Mouse (Mus musculus) CD4-positive helper T cell, adult 2 months (primary cell): ENCODE data around the gene Zfp704.

ENCODE experiments used
- DNase-seq: peaks from one replicate; pipeline ENCODE4 v3.0.0-alpha.2; 2012; ENCODE audit warnings: low read depth, missing footprints, low spot score

The Zfp704 gene

DNA sequence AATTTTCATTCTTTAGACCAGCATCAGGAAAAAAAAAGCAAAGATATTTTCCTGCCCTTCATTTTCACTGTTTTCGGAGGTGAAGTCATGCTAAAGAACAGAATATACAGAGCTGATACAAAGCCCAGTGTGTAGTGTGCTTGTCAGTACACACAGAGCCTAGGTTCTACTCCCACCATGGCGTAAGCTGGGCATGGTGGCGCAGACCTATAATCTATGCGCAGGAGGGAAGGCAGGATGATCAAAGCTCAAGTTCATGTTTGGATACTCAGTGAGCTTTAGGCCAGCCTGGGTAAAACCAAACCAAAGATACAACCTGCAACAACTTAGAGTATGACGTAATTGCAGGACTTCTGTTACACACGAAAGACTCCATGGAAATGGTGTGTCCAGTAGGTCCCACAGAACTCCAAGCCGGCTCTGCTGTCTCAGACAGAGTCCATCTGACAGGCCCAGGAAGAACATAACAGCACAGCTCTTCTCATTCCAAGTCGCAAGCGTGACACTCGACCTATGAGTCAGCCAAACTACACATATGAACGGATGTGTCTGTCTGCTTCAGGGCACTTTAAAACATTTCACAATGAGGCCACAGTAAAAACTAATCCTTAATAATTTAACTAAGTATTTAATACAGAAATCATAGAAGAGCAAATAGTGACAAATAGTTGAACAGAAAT lies 47.1 kb downstream of the Zfp704 start:
- no peak for DNase-seq

DNA sequence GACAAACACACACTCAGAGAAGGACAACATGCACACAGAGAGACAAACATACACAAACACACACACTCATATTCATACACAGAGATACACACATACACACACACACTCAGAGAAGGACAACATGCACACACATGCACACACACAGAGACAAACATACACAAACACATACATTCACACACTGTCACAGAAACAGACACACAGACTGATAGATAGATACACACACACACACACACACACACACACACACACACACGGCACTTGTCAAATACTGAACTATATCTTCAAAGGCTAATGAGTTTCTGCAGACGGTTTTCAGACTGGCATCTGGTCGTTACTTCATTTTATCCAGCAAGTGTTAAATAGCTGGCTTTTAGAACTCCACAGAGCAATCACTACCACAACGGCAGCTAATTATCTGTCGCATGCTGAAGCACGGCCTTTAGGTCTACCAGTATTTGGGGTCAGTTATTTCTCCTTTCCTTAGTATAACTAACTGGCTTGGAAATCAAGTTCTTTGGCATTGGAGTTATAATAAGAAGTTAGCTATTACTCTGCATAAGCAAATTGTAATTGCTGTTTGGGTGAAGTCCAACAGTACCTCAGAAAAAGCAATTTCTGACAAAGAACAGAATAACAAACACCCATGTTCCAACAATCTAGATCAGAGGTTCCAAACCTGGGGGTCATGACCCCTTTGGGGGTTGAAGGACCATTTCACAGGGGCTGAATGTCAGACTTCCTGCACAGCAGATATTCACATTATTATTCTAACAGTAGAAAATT lies 51.9 kb downstream of the Zfp704 start:
- DNase-seq: no peak

DNA sequence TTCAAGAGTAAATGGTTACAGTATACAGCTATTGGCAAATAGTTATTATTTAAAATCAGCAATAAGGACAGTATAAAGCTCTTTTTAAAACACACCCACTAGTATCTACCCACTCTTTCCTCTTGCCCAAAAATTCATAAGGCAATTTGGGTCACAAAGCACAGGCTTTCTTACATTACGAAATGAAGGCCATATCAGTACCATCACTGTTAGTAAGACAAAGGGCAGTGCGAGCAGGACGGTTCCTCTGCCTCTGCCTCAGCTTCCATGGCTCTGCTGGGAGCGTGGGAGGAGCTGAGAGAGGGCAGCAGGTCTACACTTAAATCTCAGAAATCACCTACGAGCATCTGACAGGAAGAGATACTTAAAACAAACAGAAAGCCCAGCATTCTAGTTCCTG lies 53.7 kb downstream of the Zfp704 start:
- DNase-seq: no peak

GRCm38 (mm10) chr3:9554916-9555315 lies 55.0 kb downstream of the Zfp704 start:
- no peak for DNase-seq

GRCm38 (mm10) chr3:9552332-9552731 lies 57.6 kb downstream of the Zfp704 start:
- no peak for DNase-seq

GRCm38 (mm10) chr3:9550930-9551329 lies 59.0 kb downstream of the Zfp704 start:
- no peak for DNase-seq

GRCm38 (mm10) chr3:9549815-9550214 lies 60.1 kb downstream of the Zfp704 start:
- DNase-seq: peak; percentile 45

DNA sequence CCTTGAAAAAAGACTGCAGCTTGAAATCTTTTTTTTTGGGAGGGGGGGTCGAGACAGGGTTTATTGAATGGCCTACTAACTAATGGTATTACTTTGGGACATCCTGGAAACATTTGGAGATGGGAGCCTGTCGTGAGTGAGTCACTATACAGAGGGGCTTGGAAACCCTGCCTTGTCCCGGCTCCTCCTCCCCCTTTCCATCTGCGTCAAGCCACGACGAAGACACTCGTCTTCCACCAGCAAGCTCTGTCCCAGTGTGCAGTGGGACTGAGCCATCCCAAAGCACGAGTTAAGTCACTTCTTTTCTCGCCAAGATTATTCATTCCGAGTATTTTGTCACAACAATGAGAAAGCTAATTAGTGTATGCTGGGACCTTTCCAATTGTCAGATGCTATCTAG lies 61.7 kb downstream of the Zfp704 start:
- no peak for DNase-seq

DNA sequence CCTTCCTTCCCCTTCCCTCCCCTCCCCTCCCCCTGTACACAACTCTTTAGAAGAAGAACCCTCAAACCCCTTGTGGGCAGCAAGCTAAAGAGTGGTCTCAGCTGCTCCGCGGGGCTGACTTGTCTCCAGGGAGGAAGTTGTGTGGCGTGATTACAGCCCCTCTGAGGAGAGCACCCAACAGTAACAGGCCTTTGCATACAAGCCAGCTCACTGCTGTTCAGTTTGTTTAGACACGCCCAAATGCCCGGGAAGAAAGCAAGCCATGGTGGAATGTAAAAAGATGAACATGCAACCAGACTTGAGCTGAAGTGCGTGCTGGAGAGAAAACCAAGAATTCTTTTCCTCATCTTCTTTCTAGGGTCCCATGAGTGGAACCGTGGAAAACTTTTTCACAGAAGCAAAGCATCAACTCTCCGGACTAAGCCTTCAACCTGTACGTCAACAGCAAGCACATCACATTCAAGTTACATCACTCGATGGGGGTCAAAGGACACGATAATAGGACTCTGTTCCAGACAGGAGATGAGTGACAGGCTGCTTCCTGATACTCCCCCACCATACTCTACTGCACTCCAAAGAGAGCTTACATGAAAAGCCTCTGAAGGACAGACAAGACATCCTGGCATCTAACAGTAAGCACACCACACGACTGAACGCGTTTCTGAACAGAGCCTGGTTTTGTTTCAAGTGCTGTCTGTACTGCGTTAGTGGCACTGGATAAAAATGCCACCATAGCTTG lies 62.8 kb downstream of the Zfp704 start:
- DNase-seq: peak; percentile 39

DNA sequence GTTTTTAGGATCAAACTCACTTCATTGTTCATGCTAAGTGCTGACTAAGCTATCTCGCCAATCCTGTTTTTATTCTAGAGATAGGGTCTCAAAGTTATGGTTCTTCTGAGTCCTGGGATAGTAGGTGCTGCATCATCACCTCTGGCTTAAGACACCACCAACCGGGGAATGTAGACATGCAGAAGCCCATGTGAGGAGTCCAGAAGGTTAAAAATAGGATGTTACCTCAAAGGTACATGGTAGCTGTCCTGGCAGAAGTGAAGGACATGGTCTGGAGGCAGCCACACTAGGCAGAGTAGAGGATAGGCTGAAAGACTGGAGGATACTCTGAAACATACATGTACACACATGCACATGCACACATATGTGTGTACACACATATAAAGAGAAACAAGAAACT lies 65.5 kb downstream of the Zfp704 start:
- no peak for DNase-seq

DNA sequence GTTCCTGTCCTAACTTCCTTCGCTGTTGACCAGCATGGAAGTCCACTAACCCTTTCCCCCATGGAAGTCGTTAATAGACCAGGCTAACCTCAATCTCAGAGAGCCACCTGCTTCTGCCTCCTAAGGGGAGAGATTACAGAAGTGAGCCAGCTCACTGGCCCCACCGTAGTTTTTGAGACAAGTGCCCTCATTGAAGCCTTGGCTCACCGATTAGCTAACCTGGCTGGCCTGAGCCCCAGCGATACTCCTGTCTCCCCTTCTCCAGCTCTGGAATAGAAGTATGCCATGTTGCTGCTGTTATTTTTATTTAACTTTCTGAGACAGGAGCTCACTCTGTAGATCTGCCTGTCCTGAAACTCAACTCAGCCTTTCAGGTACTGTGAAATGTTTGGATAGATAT lies 66.0 kb downstream of the Zfp704 start:
- DNase-seq: no peak

GRCm38 (mm10) chr3:9543463-9543862 lies 66.4 kb downstream of the Zfp704 start:
- DNase-seq: no peak

GRCm38 (mm10) chr3:9541561-9541960 lies 68.3 kb downstream of the Zfp704 start:
- no peak for DNase-seq

- DNase-seq: no peak
Measured at GRCm38 (mm10) chr3:9538510-9538909, 71.4 kb downstream of the Zfp704 start.

DNA sequence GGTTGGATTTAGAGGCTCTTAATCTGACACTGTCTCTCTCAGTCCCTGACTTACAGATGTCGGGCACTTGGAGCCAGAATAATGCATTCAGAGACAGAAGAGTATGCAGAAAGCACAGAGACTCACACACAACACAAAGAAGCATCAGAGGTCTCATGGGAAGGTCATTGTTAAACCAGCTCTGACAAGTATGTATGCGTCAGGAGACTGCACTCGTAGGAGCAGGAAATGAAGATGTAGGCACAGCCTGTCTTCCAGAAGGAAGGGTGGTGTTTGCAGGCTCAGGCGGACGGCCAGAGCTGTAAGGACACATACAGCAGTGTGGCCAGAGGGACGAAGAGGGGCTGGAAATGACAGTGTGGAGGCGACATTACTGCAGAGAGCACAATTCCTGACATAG lies 72.0 kb downstream of the Zfp704 start:
- DNase-seq: no peak

GRCm38 (mm10) chr3:9530097-9530780 lies 79.6 kb downstream of the Zfp704 start:
- no peak for DNase-seq

DNA sequence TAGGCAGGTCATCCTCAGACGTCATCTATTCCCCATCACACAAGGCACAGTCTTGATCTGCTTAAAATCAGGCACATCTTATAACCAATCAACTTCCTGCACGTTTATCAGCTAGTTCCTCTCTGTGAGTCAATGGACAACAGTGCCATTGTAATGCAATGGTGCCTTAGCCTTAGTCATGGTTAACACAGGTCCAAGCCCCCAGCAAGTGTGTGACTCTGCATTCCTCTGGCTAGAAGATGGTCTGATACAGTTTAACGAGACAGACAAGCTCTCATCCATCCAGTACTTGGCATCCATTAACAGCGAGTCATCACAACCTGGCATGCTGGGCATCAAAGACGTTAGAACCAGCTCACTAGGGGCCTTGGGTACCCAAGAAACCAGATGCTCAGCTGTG lies 85.5 kb downstream of the Zfp704 start:
- no peak for DNase-seq

GRCm38 (mm10) chr3:9523081-9523932 lies 86.6 kb downstream of the Zfp704 start:
- no peak for DNase-seq

GRCm38 (mm10) chr3:9522009-9522408 lies 87.9 kb downstream of the Zfp704 start:
- no peak for DNase-seq

DNA sequence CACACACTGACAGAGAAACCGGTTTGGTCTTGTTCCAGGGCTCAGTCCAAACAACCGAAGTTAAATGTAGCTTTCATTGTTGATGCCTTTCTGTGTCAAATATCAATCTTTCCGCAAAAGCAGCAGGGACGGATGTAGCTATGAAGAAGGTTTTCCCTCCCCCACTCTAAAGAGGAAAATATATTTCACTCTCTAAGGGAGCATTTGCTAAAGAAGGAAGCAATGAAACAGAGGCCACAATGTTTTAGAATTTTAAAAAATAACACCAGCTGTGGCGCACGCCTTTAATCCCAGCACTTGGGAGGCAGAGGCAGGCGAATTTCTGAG lies 89.2 kb downstream of the Zfp704 start:
- peak; percentile 74 for DNase-seq

DNA sequence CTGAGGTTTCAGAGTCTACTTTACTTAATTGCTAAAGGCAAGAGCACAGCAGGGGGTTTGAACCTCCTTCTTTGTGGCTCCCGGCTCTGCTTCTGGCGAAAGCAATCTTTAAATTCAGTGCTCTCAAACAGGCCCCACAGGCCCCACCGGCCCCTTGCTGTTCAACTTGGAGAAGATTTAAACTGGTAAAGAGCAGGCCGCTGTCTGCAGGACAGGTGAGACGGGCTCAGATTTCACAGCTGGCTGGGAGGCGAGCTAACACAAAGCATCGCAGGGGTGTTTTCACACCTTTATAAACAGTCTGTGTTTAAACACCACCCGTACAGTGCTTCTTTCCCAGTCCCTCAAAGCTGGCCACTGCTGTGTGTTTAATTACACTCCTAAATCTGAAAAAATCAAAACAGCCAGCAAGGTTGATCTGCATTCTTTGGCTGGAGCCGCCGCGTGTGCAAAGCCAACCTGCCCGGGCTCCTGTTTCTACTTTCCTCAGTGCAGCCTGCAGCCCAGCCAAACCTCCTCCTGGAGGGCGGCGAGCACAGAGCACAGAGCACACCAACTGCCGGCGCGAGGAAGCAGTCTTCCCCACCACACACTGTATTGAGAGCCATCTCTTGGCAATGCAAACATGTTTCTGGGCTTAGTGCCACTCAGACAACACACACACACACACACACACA lies 89.7 kb downstream of the Zfp704 start:
- DNase-seq: no peak
